Mouse (Mus musculus): ENCODE results near the gene Zc3h12a.

- no peak for TF ChIP-seq CTCF (IDR thresholded peaks at IDR 0.05; ENCODE audit: insufficient read depth, low read depth, low read length)
- no peak for TF ChIP-seq POLR2A (IDR thresholded peaks at IDR 0.05; ENCODE audit: insufficient read depth, low read depth, low read length)
These were observed 49.1 kb upstream of the Zc3h12a start for GRCm38 (mm10) chr4:125176639-125177165.
